Comparison of ENCODE assay signal across 8 mouse cellular contexts in the genomic region with DNA sequence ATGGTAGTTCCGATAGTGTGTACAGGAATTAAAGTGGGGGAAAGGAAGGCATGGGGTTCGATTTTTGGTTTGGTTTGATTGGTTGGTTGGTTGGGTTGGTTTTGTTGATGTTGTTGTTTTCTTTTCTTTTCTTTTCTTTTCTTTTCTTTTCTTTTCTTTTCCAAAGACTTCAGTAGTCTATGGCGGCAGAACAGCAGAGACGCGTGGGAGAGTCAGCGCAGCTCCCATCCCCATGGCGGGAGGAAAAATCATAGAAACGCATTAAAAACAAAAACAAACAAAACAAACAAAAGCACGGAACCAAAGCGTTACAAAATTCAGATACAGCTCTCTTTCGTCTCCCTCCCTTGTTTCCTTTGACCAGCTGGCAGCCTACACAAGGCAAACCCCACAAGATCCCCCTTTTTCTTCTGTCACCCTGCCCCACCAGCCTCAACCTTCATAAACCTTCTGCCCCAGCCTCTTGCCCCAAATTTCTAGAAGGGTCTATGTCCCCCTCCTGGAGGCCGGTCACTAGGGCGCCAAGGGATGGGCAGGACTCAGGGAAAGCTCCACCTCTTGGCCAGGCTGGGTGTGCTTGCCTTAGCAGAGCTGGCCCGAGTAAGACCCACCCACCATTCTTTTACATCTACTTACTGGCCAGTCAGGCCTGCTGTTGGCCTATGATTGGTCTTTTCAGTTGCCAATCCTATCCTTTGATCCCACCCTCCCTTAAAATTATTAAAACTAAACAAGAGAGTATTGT. TPM values are rescaled to one million over a fixed set of nuclear protein-coding genes. Genes with fewer than 3 reads are reported as not detected.
DNase-seq lines count a peak whose midpoint lies in the region; ATAC-seq and TF ChIP-seq lines count a peak whose summit lies in the region.

No protein-coding gene starts in this region.

- no peaks in the 10 kb centered on the region for H3K4me1 ChIP-seq in hindbrain, embryonic 16.5 days (ENCODE audit: control insufficient read depth, insufficient read depth, low read depth, low read length)

- intact Hi-C loops in gastrocnemius, adult 2 months (cut with DNase I), result no loop called here
- intact Hi-C loops in left cerebral cortex, adult 2 months (cut with DNase I), result loop anchor here (5.0 kb wide), 1 partner anchor 43 kb away; no protein-coding TSS in a partner anchor

- H3K4me3 ChIP-seq in gastrocnemius, adult 2 months, result peak overlapping the region; percentile 74
- peak overlapping the region; percentile 45 for H3K4me3 ChIP-seq in hindbrain, embryonic 16.5 days (ENCODE audit: low read length)
- H3K4me3 ChIP-seq in left cerebral cortex, adult 2 months, result peak overlapping the region; percentile 55
- peak overlapping the region; percentile 40 for H3K4me3 ChIP-seq in macrophage (ENCODE audit: inconsistent target)

- peak overlapping the region; percentile 83 for H3K27ac ChIP-seq in gastrocnemius, adult 2 months
- peak overlapping the region; percentile 44; the same call in 1 of the 2 replicates for H3K27ac ChIP-seq in hindbrain, embryonic 16.5 days (ENCODE audit: low read depth, low read length)
- peak overlapping the region; percentile 19; the same call in 1 of the 2 replicates for H3K27ac ChIP-seq in left cerebral cortex, adult 2 months
- H3K27ac ChIP-seq in macrophage, result no peak overlapping the region

- peak; percentile 84 for ATAC-seq in common myeloid progenitor, adult 5-6 weeks (replicated peaks; ENCODE audit: low read depth, poor library complexity, severe bottlenecking)
- ATAC-seq in hindbrain, embryonic 16.5 days, result peak; percentile 96

- WGBS in hindbrain, embryonic 16.5 days, result 16% methylated on average over 14 of the region's 14 CpGs
- 18% methylated on average over 13 of the region's 14 CpGs for WGBS in macrophage (ENCODE audit: missing documents)

- H3K9me3 ChIP-seq in hindbrain, embryonic 16.5 days (ENCODE audit: control insufficient read depth, low read length), result no peaks in the 10 kb centered on the region

- peak overlapping the region; percentile 73 for H3K4me2 ChIP-seq in hindbrain, embryonic 16.5 days (ENCODE audit: low read length)

- no peaks in the 10 kb centered on the region for H3K36me3 ChIP-seq in hindbrain, embryonic 16.5 days (ENCODE audit: control insufficient read depth, insufficient read depth, low read length)
- H3K36me3 ChIP-seq in macrophage (ENCODE audit: inconsistent target), result no peaks in the 10 kb centered on the region

- DNase-seq in adrenal gland, adult (ENCODE audit: inconsistent age in 2 of 2, low spot score in 1 of 2), result peak; percentile 76 to 88
- DNase-seq in gastrocnemius, adult 2 months, result peak; percentile 74
- DNase-seq in left cerebral cortex, adult 2 months (ENCODE audit: extremely low spot score in 1 of 2, low spot score in 2 of 2), result peak; percentile 39 to 57
- DNase-seq in right cerebral cortex, adult 18-20 months, result peak; percentile 55
- DNase-seq in urinary bladder, postnatal 36 days (ENCODE audit: low spot score in 2 of 2), result peak; percentile 33 to 67

- H3K79me2 ChIP-seq in macrophage (ENCODE audit: inconsistent target), result no peaks in the 10 kb centered on the region

- H3K27me3 ChIP-seq in hindbrain, embryonic 16.5 days (replicated peaks; ENCODE audit: control insufficient read depth, insufficient read depth, low read length), result no peaks in the 10 kb centered on the region

- peak overlapping the region; percentile 65; the same call in 1 of the 2 replicates for H3K9ac ChIP-seq in hindbrain, embryonic 16.5 days (ENCODE audit: low read depth, low read length)

- TF ChIP-seq CTCF in gastrocnemius, adult 2 months (IDR thresholded peaks at IDR 0.05), result no peak
- TF ChIP-seq CTCF in left cerebral cortex, adult 2 months (IDR thresholded peaks at IDR 0.05), result peak; percentile 1

RNA-seq across cellular contexts. Expression of a gene that starts 0.6 kb away (rescaled TPM):
- total RNA-seq in common myeloid progenitor, adult 5-6 weeks (2017), result 4.9 and 8.5 TPM in 2 replicates
- total RNA-seq in gastrocnemius, adult 2 months (2021), result 100 to 1,000 TPM in 1 of 2 experiments, 10 to 100 TPM in 1; 82.8 to 116 TPM
- polyA plus RNA-seq in hindbrain, embryonic 16.5 days (2015; fragmentation: Nextera tagmentation; extraction: Ambion mirVana), result 10.9 and 11.5 TPM in 2 replicates
- total RNA-seq in left cerebral cortex, adult 2 months (2021), result 10 to 100 TPM; 24.6 to 25.7 TPM
- 1 to 10 TPM in 4 of 26 experiments, under 1 TPM in 18, not detected in 4; 0.09 to 3.4 (median 0.43) TPM for total RNA-seq in macrophage (2018; cell fraction: chromatin; rRNA removed)
- under 1 TPM; 0.12 to 0.97 (median 0.46) TPM for total RNA-seq in macrophage (2018; cell fraction: cytosol; rRNA removed)
- total RNA-seq in macrophage (2018; cell fraction: nucleus; rRNA removed), result 1 to 10 TPM in 2 of 26 experiments, under 1 TPM in 24; 0.05 to 2.0 (median 0.55) TPM
- polyA plus RNA-seq in macrophage (2018), result 0.33 to 0.44 TPM (median 0.40 TPM) in 3 replicates
